Mouse (Mus musculus) kidney, postnatal 25 days (tissue): ENCODE measurements at regions not wholly inside any gene's neighbourhood (a gene's known extent, or its start where the extent isn't known, plus 50 kb on each side); places are given as distances from the start of the nearest gene placed in this dataset.

Experiments
- DNase-seq, 2 experiments: peaks; one replicate each; pipeline ENCODE4 v3.0.0; 2021; ENCODE audit warnings: mixed read lengths in 2 of 2

DNA sequence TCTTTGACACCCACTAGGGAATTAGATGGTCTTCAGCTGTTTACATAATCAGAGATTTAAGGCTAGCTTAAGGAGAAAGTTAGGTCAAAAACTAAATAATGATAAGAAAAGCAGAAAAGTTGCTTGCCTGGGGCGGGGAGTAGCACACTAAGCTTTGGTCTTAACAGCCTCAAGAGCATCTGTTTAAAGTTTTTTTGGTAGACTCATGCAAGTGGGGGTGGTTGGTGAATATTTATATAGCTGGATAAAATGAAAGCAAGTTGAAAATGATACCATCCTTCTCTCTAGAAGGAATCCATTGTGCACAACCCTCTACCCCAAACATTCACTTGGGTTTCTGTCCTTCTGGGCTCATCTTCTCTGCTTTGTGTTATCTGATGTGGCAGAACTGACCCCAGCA, 85.3 kb upstream of the Lifr start:
- no peak for DNase-seq

DNA sequence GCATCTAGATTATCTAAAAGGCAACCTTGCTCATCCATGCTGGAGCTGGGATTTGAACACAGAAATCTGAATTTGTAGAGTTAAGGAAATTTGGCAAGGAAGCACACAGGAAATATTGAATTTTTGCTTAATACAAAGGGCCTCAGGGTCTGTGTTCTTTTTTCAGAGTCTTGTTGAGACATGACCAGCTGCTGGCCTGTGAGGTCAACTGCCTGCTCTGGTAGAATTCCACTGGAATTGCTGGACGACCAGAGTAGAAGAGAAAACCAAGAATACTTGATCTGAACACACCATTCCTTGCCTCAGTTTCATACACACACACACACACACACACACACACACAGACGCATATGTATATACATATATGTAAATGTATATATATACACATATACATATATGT, 84.1 kb upstream of the Lifr start:
- peak; percentile 43 to 59 for DNase-seq

DNA sequence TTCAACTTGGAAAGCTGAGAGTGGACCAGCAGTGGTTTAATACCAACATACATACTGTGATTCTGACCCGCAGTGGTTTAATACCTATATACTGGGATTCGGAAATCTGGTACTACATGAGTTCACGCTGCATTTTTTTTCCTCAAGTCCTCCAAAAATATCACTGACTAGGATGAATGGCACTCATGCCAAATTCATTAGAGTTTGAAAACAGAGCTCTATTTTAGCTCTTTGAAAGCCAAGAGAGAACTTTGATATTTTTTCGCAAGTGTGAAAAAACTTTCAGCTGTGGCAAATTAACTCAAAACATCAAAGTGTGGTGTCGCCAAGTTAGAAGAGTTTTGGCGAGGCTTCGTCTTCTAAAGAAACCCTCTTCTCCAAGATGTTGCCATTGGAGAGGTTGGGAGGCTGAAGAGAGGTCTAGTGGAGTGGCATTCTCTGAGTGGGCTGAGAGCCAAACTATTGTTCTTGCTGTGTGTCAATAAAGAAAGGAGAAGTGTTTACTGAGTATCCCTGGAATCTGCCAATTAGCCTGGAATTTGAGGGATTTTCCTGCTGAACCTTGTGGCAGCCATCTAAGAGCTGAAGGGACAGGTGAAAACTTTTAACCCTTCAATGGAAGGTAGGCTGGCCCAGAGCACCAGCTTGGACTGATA, 81.6 kb upstream of the Lifr start:
- DNase-seq = no peak

DNA sequence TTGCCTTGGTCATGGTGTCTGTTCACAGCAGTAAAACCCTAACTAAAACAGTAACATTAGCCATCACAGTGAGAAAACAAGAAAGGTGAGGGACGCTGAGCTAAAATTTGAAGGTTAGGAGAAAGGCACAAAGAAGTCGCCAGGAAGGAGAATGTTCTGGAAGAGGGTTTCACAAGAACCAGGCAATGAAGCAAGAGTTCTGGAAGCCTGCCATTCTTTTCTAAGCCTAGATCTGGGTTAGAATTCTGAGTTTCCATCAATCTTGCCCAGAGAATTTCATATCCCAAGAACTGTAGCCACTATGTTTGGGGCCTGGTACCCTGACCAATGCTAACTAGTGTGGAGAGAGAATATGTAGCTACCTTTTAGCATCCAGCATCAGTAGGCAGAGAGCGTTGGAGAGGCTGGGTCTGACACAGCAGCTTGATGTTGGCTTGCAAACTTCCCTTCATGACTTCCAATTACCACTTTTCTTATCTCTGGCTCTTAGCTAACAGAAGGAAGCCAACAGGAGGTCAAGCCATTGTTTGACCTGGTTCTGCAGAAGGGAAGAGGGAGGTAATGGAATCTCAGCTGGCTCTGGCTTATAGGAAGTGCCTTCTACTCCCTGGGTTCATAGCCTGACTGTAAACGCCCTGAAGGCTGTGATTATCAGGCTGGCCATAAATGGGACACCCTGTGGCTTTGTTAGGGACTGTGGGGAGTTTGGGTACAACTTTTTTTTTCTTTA, 79.3 kb upstream of the Lifr start:
- DNase-seq = peak in 1 of 2 experiments; percentile 11

DNA sequence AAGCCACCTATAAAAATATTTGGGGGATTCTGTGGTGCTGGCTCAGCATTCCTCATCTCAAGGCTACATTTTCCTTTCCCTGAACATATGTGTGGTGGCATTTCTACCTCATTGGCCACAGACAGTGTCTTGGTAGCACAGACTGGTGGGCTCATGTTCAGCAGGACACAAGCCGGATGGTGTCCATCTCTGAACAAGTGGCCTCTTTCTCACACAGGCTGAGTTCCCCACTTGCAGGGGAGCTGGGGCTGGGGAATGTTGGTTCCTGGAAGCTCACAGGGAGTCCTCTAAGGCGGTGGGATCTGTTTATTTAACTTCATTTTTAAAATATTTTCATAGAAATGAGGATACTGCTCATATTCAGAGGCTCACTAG, 78.7 kb upstream of the Lifr start:
- DNase-seq = no peak

DNA sequence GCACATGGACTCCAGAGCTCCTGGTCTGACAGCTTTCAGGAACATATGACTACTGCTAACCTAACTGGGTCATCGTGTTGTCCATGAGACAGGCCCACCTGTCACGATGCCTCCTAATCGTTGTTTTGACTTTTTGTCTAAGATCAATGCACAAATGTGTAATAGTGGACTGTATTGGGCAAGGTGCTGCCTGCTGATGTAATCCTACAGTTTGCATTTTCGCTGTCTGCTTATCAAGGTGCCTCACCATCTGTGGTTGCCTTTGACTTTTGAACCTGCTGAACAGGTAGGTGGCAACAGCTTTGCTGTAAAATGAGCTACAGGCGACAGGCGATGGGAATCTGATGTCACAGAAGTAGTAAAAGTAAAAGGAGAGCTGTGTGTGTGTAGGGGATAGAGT, 78.0 kb upstream of the Lifr start:
- DNase-seq = no peak

DNA sequence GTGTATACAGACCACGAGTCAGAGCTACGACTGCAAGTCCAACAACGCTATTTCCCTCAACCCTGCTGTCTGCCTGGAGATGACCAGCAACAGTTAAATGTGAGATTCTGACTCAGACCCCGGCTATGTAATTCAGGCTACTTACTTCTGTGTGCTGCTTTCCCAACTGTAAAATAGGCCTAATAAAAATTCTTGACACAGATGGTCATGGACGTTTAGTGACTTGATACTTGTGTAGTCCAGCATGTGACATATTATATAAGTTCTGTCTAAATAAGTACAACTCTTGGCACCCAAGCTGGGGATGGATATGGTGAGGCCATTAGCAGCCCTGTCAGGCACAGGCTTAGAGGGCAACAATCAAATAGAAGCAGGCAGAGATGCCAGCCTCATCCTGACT, 77.4 kb upstream of the Lifr start:
- DNase-seq = no peak

DNA sequence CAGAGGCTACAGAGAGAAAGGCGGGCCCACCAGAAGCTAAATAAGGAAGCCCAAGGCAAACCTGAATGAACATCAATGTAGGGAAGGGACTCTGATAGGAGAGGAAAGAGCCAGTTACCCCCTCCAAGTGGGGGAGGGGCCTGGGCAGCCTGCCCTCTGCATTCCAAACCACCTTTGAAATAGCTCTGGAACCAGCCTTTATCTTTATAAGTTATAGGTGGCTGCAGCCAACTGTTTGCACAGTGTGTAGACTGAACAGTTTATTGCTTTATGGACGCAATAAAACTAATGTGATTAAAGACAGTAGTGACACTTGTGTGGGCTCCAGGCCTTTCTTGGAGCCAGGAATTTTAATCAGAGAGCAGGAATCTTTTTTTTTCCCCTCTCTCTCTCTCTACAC, 75.4 kb upstream of the Lifr start:
- DNase-seq = peak in 1 of 2 experiments; percentile 25

DNA sequence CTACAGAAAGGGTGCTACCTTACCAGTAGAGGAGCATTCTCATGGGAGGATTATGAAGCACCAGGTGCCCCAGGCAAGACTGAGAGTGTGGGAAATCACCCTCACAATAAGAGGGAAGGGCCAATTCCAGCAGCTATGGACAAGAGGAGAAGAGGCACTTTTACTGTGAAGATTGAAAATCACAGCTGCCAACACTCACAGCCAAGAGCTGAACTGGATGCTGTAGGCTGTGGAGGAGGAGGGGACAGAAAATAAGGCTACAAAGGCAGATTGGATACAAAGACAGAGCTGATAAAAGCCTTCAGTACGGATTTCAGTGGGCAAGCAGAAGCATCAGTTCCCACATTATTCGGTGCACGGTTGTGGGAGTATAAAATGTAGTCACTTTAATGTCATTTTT, 74.4 kb upstream of the Lifr start:
- DNase-seq = no peak

DNA sequence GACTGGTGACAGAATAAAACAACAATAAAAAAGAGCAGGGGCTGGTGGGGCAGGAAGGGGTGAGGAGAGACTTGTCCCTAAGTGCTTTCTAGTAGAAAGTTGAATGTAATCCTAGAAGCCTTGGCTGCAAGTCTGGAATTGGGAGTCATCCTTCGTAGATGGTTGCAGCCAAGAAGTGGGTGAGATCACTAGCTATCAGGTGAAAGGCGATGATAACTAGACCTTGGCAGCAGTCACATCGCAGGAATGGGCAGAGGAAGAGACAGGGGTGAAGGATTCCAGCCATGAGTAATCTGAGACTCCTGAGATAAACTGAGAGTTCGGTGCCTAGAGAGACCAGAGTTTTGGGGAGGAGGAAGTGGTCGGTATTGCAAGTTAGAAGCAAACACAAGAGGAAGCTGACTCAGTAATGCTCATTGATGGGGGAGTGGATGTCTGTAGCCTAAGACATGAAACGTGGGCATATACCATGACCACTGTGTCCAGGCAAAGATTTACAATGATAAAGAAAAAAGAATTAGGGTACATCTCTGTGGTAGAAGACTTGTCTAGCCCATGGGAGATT, 73.1 kb upstream of the Lifr start:
- no peak for DNase-seq

DNA sequence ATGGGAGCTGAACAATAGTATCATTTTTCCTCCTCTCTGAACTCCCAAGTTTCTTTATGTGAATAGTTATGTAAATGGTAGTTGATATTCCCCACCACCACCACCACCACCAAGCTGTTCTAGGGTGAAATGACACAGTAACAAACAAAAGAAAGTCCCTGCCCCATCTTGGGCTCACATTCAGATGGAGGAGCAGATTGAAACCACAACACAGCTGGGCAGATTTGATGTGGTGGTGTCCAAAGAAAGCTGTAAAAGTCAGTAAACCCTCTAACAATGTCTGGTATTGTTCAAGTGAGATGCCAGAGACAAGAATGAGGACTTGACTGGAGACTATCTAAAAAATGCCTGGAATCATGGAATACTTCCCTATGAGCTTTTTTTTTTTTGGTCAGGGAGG, 67.8 kb upstream of the Lifr start:
- DNase-seq = no peak

DNA sequence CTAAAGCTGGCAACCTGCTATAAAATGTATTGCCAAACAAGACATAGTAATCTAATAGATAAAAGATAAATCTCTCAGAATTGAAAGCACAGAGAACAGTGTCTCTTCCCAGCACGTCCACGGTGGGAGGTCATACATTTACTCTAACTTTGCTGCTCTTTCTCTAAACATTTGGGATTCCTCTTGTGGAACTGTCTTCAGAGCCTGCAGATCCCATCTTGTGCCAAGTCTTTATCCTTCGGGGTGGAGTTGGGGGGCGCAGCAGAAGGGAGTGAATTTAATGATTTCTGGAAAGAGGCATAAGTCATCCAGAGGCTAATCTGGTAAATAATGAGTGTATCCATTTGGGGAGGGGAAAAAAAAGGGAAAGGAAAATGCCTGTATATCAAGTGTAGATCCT, 65.2 kb upstream of the Lifr start:
- DNase-seq = no peak

DNA sequence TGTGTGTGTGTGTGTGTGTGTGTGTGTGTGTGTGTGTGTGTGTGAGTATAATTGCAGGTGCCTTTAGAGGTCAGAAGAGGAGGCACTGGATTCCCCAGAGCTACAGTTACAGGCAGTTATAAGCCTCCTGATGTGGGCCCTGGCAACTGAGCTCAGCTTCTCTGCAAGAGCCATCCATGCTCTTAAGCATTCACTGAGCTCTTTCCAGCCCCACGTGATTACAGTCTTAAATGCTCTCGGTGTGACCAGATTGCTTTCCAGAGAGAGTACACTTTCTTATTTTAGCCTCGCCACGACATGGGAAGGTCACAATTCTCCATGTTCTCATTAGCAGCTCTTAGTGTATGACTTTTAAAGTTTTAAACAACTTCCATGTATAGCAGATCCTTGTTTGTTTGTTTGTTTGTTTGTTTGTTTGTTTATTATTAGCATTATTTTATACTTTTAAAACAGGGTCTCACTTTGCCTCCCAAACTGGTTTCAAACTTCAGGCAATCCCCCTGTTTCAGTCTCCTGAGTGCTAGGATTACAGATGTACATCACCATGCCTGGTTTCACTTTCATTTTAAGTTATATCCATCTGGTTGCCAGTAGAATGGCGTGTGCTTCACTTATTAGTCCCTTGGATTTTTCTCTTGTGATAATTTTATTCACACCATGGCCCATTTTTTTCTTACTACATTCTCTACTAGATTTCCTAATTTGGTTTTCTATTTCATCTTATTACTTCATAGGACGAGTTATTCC, 58.9 kb upstream of the Lifr start:
- DNase-seq = no peak

DNA sequence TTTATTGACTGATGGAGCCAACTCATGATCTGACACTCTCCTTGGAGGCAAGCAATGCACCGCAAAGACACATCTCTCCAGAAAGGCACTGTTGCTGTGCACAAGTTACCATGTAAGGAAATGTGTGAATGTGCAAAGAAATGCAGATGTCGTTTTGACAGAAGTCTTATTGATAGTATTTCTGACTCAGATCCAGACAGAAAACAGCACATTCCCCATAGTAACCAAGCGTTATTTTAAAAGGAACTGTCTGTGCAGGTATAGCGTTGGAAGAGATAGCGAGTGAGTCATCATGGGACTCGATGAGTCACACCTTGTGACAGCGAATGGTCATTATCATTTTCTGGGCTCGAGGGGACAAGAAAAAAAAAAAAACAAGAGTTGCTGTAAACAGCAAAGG, 52.9 kb upstream of the Lifr start:
- no peak for DNase-seq

DNA sequence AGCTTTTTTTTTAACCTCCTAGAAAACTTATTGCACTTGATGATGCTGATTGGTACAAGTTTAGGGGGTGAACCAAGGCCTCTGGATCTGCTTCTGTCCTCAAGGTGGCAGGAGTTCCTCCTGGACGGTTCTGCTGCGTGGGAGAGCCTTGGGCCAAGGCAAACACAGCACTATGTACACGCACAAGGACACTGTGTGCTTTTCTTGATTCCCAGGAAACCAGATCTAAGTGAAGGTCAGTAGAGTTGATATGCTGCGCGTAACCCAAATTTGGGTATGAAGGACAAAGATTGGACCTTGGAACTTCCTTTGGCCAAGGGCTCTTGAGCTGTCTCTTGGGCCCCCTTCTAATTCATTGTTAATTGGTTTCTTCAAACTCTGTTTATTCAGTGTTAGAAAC, 51.3 kb upstream of the Lifr start:
- DNase-seq = peak; percentile 21 to 68

DNA sequence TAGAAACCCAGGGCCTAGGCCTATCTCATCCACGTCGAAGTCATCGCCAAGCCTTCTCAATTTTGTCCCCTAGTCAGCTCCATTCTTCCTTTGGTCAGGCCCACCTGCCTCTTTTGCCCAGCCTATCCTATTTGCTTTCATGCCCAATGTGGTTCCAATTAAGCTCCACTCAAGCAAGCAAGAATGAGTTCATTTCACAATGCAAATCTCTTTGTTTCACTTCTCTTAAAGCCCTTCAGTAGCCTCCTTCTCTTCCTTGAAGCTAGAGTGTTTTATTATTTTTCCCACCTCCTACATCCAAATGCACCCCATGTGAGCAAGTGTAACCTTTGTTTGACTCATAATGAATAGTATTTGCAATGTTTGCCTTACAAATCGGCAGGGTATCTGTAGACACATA, 50.6 kb upstream of the Lifr start:
- DNase-seq = no peak
